Mouse (Mus musculus) cerebellum, adult 2 months (tissue): ENCODE results near the gene Cenps.

Source experiments
- CTCF ChIP-seq: fragments of 200-500 bp; IDR thresholded peaks from 2 replicates; pipeline ENCODE4 v1.5.1; 2011; ENCODE audit warnings: low read depth, mild to moderate bottlenecking, control low read depth, low read length, moderate library complexity, borderline replicate concordance; ENCODE audit not compliant: insufficient read depth
- POLR2A ChIP-seq: fragments of 200-500 bp; IDR thresholded peaks from 2 replicates; pipeline ENCODE4 v1.6.1; 2011; ENCODE audit warnings: low read length, control low read depth, borderline replicate concordance; ENCODE audit not compliant: insufficient read depth

DNA sequence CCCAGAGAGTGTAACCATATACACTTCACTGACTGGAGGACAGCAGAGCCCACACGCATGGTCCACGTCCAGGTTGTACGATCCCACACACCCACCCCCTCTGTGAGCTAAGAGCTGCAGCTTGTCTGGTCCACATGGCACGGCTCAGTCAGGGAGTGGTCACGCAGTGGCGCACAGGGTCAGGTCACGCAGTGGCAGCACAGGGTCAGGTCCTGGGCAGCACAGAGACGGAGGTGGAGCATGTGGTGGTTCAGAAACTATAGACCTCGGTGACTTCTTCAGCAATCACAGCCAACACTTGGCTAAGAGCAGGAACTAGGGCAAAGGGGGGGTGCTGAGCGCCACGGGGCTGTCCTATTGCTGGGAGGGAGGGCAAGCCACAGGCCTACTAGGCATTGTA, 12.8 kb upstream of the Cenps start:
- TF ChIP-seq CTCF (no peak), POLR2A (no peak)
